Mouse (Mus musculus) left cerebral cortex, adult 11 months (tissue): ENCODE data around the gene Ablim2.

Experiments used
- DNase-seq: peaks from one replicate; pipeline ENCODE4 v3.0.0; 2022; ENCODE audit warnings: low spot score

The Ablim2 gene

GRCm38 (mm10) chr5:35770246-35770645 is 12.6 kb downstream of the Ablim2 start:
- DNase-seq: no peak

GRCm38 (mm10) chr5:35770891-35771663 is 13.4 kb downstream of the Ablim2 start:
- no peak for DNase-seq

- no peak for DNase-seq
Observed at GRCm38 (mm10) chr5:35773274-35774136, 15.8 kb downstream of the Ablim2 start.

- DNase-seq: no peak
Observed at GRCm38 (mm10) chr5:35774137-35774424, 16.4 kb downstream of the Ablim2 start.

- DNase-seq: no peak
Observed at GRCm38 (mm10) chr5:35781116-35781515, 23.4 kb downstream of the Ablim2 start.

- DNase-seq: no peak
Observed at GRCm38 (mm10) chr5:35782648-35783180, 25.0 kb downstream of the Ablim2 start.

- DNase-seq: no peak
Observed at GRCm38 (mm10) chr5:35785853-35786252, 28.2 kb downstream of the Ablim2 start.

GRCm38 (mm10) chr5:35787847-35788246 is 30.2 kb downstream of the Ablim2 start:
- DNase-seq: peak; percentile 51

- no peak for DNase-seq
Observed at GRCm38 (mm10) chr5:35788719-35789118, 31.0 kb downstream of the Ablim2 start.

- DNase-seq: no peak
Observed at GRCm38 (mm10) chr5:35789697-35790096, 32.0 kb downstream of the Ablim2 start.

- DNase-seq: no peak
Observed at GRCm38 (mm10) chr5:35790387-35791065, 32.8 kb downstream of the Ablim2 start.

- DNase-seq: no peak
Observed at GRCm38 (mm10) chr5:35793971-35794370, 36.3 kb downstream of the Ablim2 start.

GRCm38 (mm10) chr5:35794942-35795341 is 37.3 kb downstream of the Ablim2 start:
- DNase-seq: no peak

GRCm38 (mm10) chr5:35795481-35796048 is 37.9 kb downstream of the Ablim2 start:
- peak; percentile 59 for DNase-seq

GRCm38 (mm10) chr5:35796136-35796535 is 38.5 kb downstream of the Ablim2 start:
- no peak for DNase-seq

GRCm38 (mm10) chr5:35799090-35799489 is 41.4 kb downstream of the Ablim2 start:
- no peak for DNase-seq

GRCm38 (mm10) chr5:35803416-35803815 is 45.7 kb downstream of the Ablim2 start:
- DNase-seq: no peak

GRCm38 (mm10) chr5:35804685-35805084 is 47.0 kb downstream of the Ablim2 start:
- DNase-seq: no peak

- no peak for DNase-seq
Observed at GRCm38 (mm10) chr5:35805209-35805608, 47.5 kb downstream of the Ablim2 start.

- no peak for DNase-seq
Observed at GRCm38 (mm10) chr5:35807018-35807417, 49.3 kb downstream of the Ablim2 start.

- no peak for DNase-seq
Observed at GRCm38 (mm10) chr5:35810526-35810925, 52.8 kb downstream of the Ablim2 start.

GRCm38 (mm10) chr5:35811639-35812295 is 54.1 kb downstream of the Ablim2 start:
- DNase-seq: no peak
